Mouse (Mus musculus): ENCODE data around the gene Lrrc8b. TPM values are rescaled to one million over a fixed set of nuclear protein-coding genes. Genes with fewer than 3 reads are reported as not detected.
A peak's percentile ranks its signal among the peaks of the same experiment; 100 is the strongest.

The Lrrc8b gene
- total and polyA plus RNA-seq, 3 experiments = 7.4 to 14.0 TPM; not detected in 1

GRCm38 (mm10) chr5:105393731-105394130, 21.8 kb upstream of the Lrrc8b start:
- Histone ChIP-seq H3K27ac (ENCODE audit: control insufficient read depth, low read depth, low read length) (no peak overlapping the region), H3K36me3 (ENCODE audit: control insufficient read depth in 1 of 2, insufficient read depth in 2 of 2, low read length in 2 of 2) (no peaks in the 10 kb centered on the region), H3K9me3 (replicated peaks; ENCODE audit: insufficient read depth, low read length) (no peaks in the 10 kb centered on the region)

GRCm38 (mm10) chr5:105395188-105395587, 20.4 kb upstream of the Lrrc8b start:
- Histone ChIP-seq H3K27me3 (ENCODE audit: control insufficient read depth in 1 of 2, insufficient read depth in 2 of 2, low read length in 2 of 2) (no peaks in the 10 kb centered on the region), H3K27ac (ENCODE audit: control insufficient read depth, low read depth, low read length) (no peak overlapping the region), H3K9ac (ENCODE audit: control insufficient read depth, low read depth, low read length, poor library complexity, severe bottlenecking) (no peak overlapping the region), H3K9me3 (replicated peaks; ENCODE audit: insufficient read depth, low read length) (no peaks in the 10 kb centered on the region), H3K4me1 (ENCODE audit: control insufficient read depth in 1 of 2, insufficient read depth in 2 of 2, low read length in 2 of 2) (no peaks in the 10 kb centered on the region), H3K4me3 (ENCODE audit: control insufficient read depth in 1 of 2, insufficient read depth in 1 of 2, low read depth in 2 of 2, low read length in 2 of 2) (no peak overlapping the region), H3K79me2 (ENCODE audit: control insufficient read depth, insufficient read depth, low read length, poor library complexity) (no peaks in the 10 kb centered on the region), H3K36me3 (ENCODE audit: control insufficient read depth in 1 of 2, insufficient read depth in 2 of 2, low read length in 2 of 2) (no peaks in the 10 kb centered on the region)
- peak; percentile 45 for DNase-seq (ENCODE audit: low read depth, low spot score)
- TF ChIP-seq UBTF (IDR thresholded peaks at IDR 0.05; ENCODE audit: borderline replicate concordance, insufficient read depth, low read depth, low read length) = no peak
- no peak for TF ChIP-seq ZKSCAN1 (IDR thresholded peaks at IDR 0.05; ENCODE audit: low read depth, low read length)
- TF ChIP-seq JUND (IDR thresholded peaks at IDR 0.05; ENCODE audit: low read depth, low read length) = no peak
- TF ChIP-seq TAL1 (IDR thresholded peaks at IDR 0.05; ENCODE audit: low read length) = peak; percentile 14; the same call in 1 of the 2 replicates
- peak; percentile 84 for TF ChIP-seq RCOR1 (IDR thresholded peaks at IDR 0.05; ENCODE audit: low read depth, low read length)
- TF ChIP-seq GABPA (IDR thresholded peaks at IDR 0.05; ENCODE audit: low read depth, low read length) = no peak

More at GRCm38 (mm10) chr5:105393731-105394130, 21.8 kb upstream of the Lrrc8b start:
- Histone ChIP-seq H3K4me3 (ENCODE audit: control insufficient read depth in 1 of 2, insufficient read depth in 1 of 2, low read depth in 2 of 2, low read length in 2 of 2) (no peak overlapping the region), H3K79me2 (ENCODE audit: control insufficient read depth, insufficient read depth, low read length, poor library complexity) (no peaks in the 10 kb centered on the region), H3K4me1 (ENCODE audit: control insufficient read depth in 1 of 2, insufficient read depth in 2 of 2, low read length in 2 of 2) (no peaks in the 10 kb centered on the region), H3K9ac (ENCODE audit: control insufficient read depth, low read depth, low read length, poor library complexity, severe bottlenecking) (no peak overlapping the region), H3K27me3 (ENCODE audit: control insufficient read depth in 1 of 2, insufficient read depth in 2 of 2, low read length in 2 of 2) (no peaks in the 10 kb centered on the region)
- TF ChIP-seq HCFC1 (IDR thresholded peaks at IDR 0.05; ENCODE audit: low read depth, low read length) = no peak
- no peak for TF ChIP-seq CHD2 (IDR thresholded peaks at IDR 0.05; ENCODE audit: low read length)
- TF ChIP-seq CHD1 (IDR thresholded peaks at IDR 0.05; ENCODE audit: low read depth, low read length) = no peak
- no peak for TF ChIP-seq POLR2AphosphoS2 (IDR thresholded peaks at IDR 0.05; ENCODE audit: low read length)
- TF ChIP-seq GABPA (IDR thresholded peaks at IDR 0.05; ENCODE audit: low read depth, low read length) = no peak
- no peak for TF ChIP-seq MAZ (IDR thresholded peaks at IDR 0.05; ENCODE audit: low read depth, low read length)
- no peak for TF ChIP-seq ELF1 (IDR thresholded peaks at IDR 0.05; ENCODE audit: low read depth, low read length)
- no peak for TF ChIP-seq MYB (IDR thresholded peaks at IDR 0.05; ENCODE audit: low read depth, low read length)
- no peak for TF ChIP-seq SMC3 (IDR thresholded peaks at IDR 0.05; ENCODE audit: low read depth, low read length)
- no peak for TF ChIP-seq MEF2A (IDR thresholded peaks at IDR 0.05; ENCODE audit: extremely low read depth, insufficient replicate concordance, low read depth, low read length, poor library complexity, severe bottlenecking)
- no peak for TF ChIP-seq NELFE (IDR thresholded peaks at IDR 0.05; ENCODE audit: low read depth, low read length)
- TF ChIP-seq EP300 (IDR thresholded peaks at IDR 0.05; ENCODE audit: low read depth in 1 of 2, low read length in 2 of 2) = no peak
- TF ChIP-seq JUND (IDR thresholded peaks at IDR 0.05; ENCODE audit: low read depth, low read length) = no peak
- no peak for TF ChIP-seq GATA1 (IDR thresholded peaks at IDR 0.05; ENCODE audit: low read depth, low read length)
- TF ChIP-seq MYC (IDR thresholded peaks at IDR 0.05; ENCODE audit: low read depth, low read length) = no peak
- TF ChIP-seq MXI1 (IDR thresholded peaks at IDR 0.05; ENCODE audit: low read depth, low read length) = no peak
- TF ChIP-seq POLR2A (IDR thresholded peaks at IDR 0.05; ENCODE audit: control insufficient read depth in 1 of 2, insufficient read depth in 1 of 2, low read depth in 1 of 2, low read length in 2 of 2, poor library complexity in 1 of 2) = no peak
- DNase-seq (ENCODE audit: low read depth, low spot score) = no peak
